28 mouse cellular contexts compared by ENCODE assay signal in the genomic region with DNA sequence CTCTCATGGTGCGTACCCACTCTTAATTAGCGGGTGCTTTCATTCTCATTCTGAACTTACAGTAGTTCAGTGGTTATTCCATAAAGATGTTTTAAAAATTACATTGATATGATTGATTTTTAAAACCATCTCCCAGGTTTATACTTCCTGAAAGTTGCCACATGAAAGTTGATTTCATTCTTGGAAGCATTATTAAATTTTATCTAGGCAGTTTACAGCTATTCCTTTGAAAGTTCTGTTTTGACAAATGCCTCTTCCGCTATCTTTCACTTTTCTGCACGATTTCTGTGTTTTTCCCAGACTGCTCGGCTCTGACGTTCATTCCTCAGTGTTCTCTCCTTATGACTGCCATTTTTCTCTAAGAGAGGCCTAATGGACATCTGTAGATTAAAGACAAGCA.
DNase-seq lines count a peak whose midpoint lies in the region; ATAC-seq and TF ChIP-seq lines count a peak whose summit lies in the region.
"Had no signal": no experiment of that assay in that cellular context is flagged by ENCODE, and none has a peak within 500 bp of the region (broad histone marks: within the 10 kb centered on the region; RNA-seq: fewer than 3 reads in every experiment).

No protein-coding gene starts in this region.

- peaks cover 40% of the 10 kb centered on the region for H3K4me1 ChIP-seq in heart, embryonic 15.5 days (replicated peaks)
- H3K4me1 ChIP-seq in kidney, embryonic 16.5 days (ENCODE audit: insufficient read depth, low read length) = peaks cover 47% of the 10 kb centered on the region
- no peaks in the 10 kb centered on the region for H3K4me1 ChIP-seq in lung, postnatal 0 days (ENCODE audit: insufficient read depth, low read depth, low read length)
- peaks cover 32% of the 10 kb centered on the region for H3K4me1 ChIP-seq in lung, adult 2 months (ENCODE audit: control insufficient read depth, insufficient read depth, low read length)
- H3K4me1 ChIP-seq: hindbrain, embryonic 15.5 days; neural tube, embryonic 12.5 days had no signal

- peak overlapping the region; percentile 57; the same call in 1 of the 2 replicates for H3K27ac ChIP-seq in heart, embryonic 15.5 days
- peak overlapping the region; percentile 56; the same call in 1 of the 2 replicates for H3K27ac ChIP-seq in kidney, embryonic 16.5 days (ENCODE audit: low read length)
- H3K27ac ChIP-seq in lung, postnatal 0 days (ENCODE audit: low read length) = 0 out of 2 replicates have a peak overlapping the region, but pooled peaks have one; percentile 49
- H3K27ac ChIP-seq: hindbrain, embryonic 10.5 days; hindbrain, embryonic 15.5 days; layer of hippocampus, adult 2 months; liver, embryonic 14.5 days; neural tube, embryonic 12.5 days had no signal

- WGBS in heart, embryonic 15.5 days = 71% methylated on average over 6 of the region's 6 CpGs
- WGBS in kidney, embryonic 16.5 days = 83% methylated on average over 6 of the region's 6 CpGs
- WGBS in lung, postnatal 0 days = 71% methylated on average over 6 of the region's 6 CpGs
- WGBS in lung, adult 2 months = 75% methylated on average over 6 of the region's 6 CpGs

- ATAC-seq in heart, embryonic 15.5 days (replicated peaks; ENCODE audit: insufficient number of reproducible peaks, insufficient read depth, low FRiP score, low read depth) = no peak
- no peak for ATAC-seq in kidney, embryonic 16.5 days (ENCODE audit: low FRiP score, low TSS enrichment)
- ATAC-seq in lung, postnatal 0 days = no peak
- ATAC-seq: forebrain, embryonic 16.5 days; midbrain, embryonic 16.5 days had no signal

- no peak overlapping the region for H3K4me3 ChIP-seq in heart, embryonic 15.5 days
- no peak overlapping the region for H3K4me3 ChIP-seq in kidney, embryonic 16.5 days (ENCODE audit: low read length)
- H3K4me3 ChIP-seq in lung, postnatal 0 days (ENCODE audit: low read depth, low read length) = no peak overlapping the region
- H3K4me3 ChIP-seq in lung, adult 2 months (replicated peaks; ENCODE audit: extremely low read depth, low read depth, low read length) = no peak overlapping the region
- H3K4me3 ChIP-seq: erythroblast, embryonic 14.5 days; gastrocnemius, adult 2 months; heart, embryonic 13.5 days; hindbrain, embryonic 10.5 days; hindbrain, embryonic 15.5 days; layer of hippocampus, adult 2 months; neural tube, embryonic 12.5 days had no signal

- TF ChIP-seq POLR2A in lung, adult 2 months (IDR thresholded peaks at IDR 0.05; ENCODE audit: borderline replicate concordance, extremely low read depth, low read depth, low read length) = no peak

- no peak for DNase-seq in heart, postnatal 14 days
- DNase-seq in kidney, postnatal 10 days = no peak
- DNase-seq in lung, postnatal 0 days (ENCODE audit: low spot score) = no peak
- DNase-seq in lung, adult 2 months = no peak
- DNase-seq in induced T-regulatory cell, adult 2 months (ENCODE audit: low read depth) = peak; percentile 63
- DNase-seq in ovary, postnatal 14 days (ENCODE audit: low spot score) = no peak
- DNase-seq: adrenal gland, postnatal 25 days; cerebellum, adult 2 months; cerebellum, postnatal 14 days; gastrocnemius, adult 2 months; gastrocnemius, postnatal 36 days; kidney, adult 2 months; kidney, postnatal 36 days; liver; lung, postnatal 10 days; right cerebral cortex, postnatal 4 days had no signal

- H3K4me2 ChIP-seq in heart, embryonic 15.5 days = no peak overlapping the region
- H3K4me2 ChIP-seq in kidney, embryonic 16.5 days (replicated peaks; ENCODE audit: low read depth, low read length) = no peak overlapping the region
- no peak overlapping the region for H3K4me2 ChIP-seq in lung, postnatal 0 days (replicated peaks; ENCODE audit: low read depth, low read length)
- H3K4me2 ChIP-seq: heart, embryonic 13.5 days; hindbrain, embryonic 15.5 days; midbrain, embryonic 11.5 days; neural tube, embryonic 12.5 days had no signal

- TF ChIP-seq EP300 in lung, postnatal 0 days (IDR thresholded peaks at IDR 0.05) = no peak

- TF ChIP-seq CTCF in lung, postnatal 0 days (IDR thresholded peaks at IDR 0.05) = no peak
- no peak for TF ChIP-seq CTCF in lung, adult 2 months (IDR thresholded peaks at IDR 0.05; ENCODE audit: insufficient read depth, low read length)

- H3K9ac ChIP-seq in heart, embryonic 15.5 days = no peak overlapping the region
- no peak overlapping the region for H3K9ac ChIP-seq in kidney, embryonic 16.5 days (replicated peaks; ENCODE audit: low read length)
- H3K9ac ChIP-seq in lung, postnatal 0 days (replicated peaks; ENCODE audit: low read depth) = no peak overlapping the region
- H3K9ac ChIP-seq: heart, embryonic 13.5 days; hindbrain, embryonic 15.5 days; liver, embryonic 14.5 days; neural tube, embryonic 12.5 days had no signal

- intact Hi-C loops in heart, postnatal 14 days (cut with DNase I) = no loop called here

- no peaks in the 10 kb centered on the region for H3K27me3 ChIP-seq in heart, embryonic 15.5 days
- no peaks in the 10 kb centered on the region for H3K27me3 ChIP-seq in kidney, embryonic 16.5 days (ENCODE audit: insufficient read depth, low read length)
- H3K27me3 ChIP-seq in lung, postnatal 0 days (replicated peaks; ENCODE audit: insufficient read depth, low read length) = no peaks in the 10 kb centered on the region
- H3K27me3 ChIP-seq: heart, embryonic 13.5 days; hindbrain, embryonic 15.5 days; neural tube, embryonic 12.5 days had no signal

- H3K36me3 ChIP-seq in heart, embryonic 15.5 days = no peaks in the 10 kb centered on the region
- H3K36me3 ChIP-seq in kidney, embryonic 16.5 days (ENCODE audit: insufficient read depth, low read length) = no peaks in the 10 kb centered on the region; the same call in none of the 2 replicates
- H3K36me3 ChIP-seq in lung, postnatal 0 days (ENCODE audit: insufficient read depth, low read length) = peaks cover 21% of the 10 kb centered on the region; the same call in 1 of the 2 replicates
- H3K36me3 ChIP-seq: hindbrain, embryonic 10.5 days; hindbrain, embryonic 15.5 days; neural tube, embryonic 12.5 days had no signal

- H3K9me3 ChIP-seq in heart, embryonic 15.5 days (replicated peaks) = no peaks in the 10 kb centered on the region
- H3K9me3 ChIP-seq in kidney, embryonic 16.5 days (ENCODE audit: low read length) = no peaks in the 10 kb centered on the region
- H3K9me3 ChIP-seq in lung, postnatal 0 days (ENCODE audit: low read length) = no peaks in the 10 kb centered on the region
- H3K9me3 ChIP-seq: heart, embryonic 13.5 days; hindbrain, embryonic 10.5 days; hindbrain, embryonic 15.5 days; neural tube, embryonic 12.5 days had no signal
